ENCODE assay signal across 46 mouse cellular contexts in the genomic region with DNA sequence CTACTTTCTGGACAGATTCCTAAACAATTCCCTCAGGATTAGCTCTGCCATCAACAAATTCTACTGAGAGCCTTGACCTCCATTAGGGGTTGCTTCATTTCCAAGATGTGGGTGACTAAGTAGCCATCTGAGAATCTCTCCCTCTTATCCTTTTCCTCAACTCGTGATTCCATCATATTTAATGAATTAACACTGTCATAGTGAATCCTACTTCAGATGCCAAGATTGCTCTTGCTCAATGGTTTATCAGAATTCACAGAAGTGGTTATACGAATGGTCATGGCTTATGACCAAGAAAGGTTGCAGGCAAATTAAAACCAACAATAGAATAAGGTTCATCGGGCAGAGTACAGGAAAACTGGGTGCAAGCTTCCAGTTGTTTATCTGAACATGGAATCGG. TPM values are rescaled to one million over a fixed set of nuclear protein-coding genes. Genes with fewer than 3 reads are reported as not detected.
"Had no signal": no experiment of that assay in that cellular context is flagged by ENCODE, and none has a peak within 500 bp of the region (broad histone marks: within the 10 kb centered on the region; RNA-seq: fewer than 3 reads in every experiment).

No protein-coding gene starts in this region.

- H3K27ac ChIP-seq: left cerebral cortex, adult 2 months; limb, embryonic 12.5 days; limb, embryonic 13.5 days; limb, embryonic 15.5 days; liver, embryonic 12.5 days; liver, embryonic 13.5 days; liver, embryonic 14.5 days; liver, embryonic 15.5 days; lung, embryonic 15.5 days; macrophage; midbrain, embryonic 10.5 days; midbrain, embryonic 12.5 days; midbrain, embryonic 13.5 days; midbrain, embryonic 15.5 days had no signal

- H3K4me3 ChIP-seq: left cerebral cortex, adult 2 months; limb, embryonic 12.5 days; limb, embryonic 13.5 days; limb, embryonic 15.5 days; liver, embryonic 12.5 days; liver, embryonic 13.5 days; liver, embryonic 15.5 days; lung, embryonic 15.5 days; megakaryocyte, embryonic 14.5 days; midbrain, embryonic 10.5 days; midbrain, embryonic 12.5 days; midbrain, embryonic 13.5 days; midbrain, embryonic 15.5 days; myocyte had no signal

- H3K9ac ChIP-seq: limb, embryonic 12.5 days; limb, embryonic 13.5 days; limb, embryonic 15.5 days; liver, embryonic 12.5 days; liver, embryonic 13.5 days; liver, embryonic 14.5 days; liver, embryonic 15.5 days; liver, postnatal 0 days; lung, embryonic 14.5 days; lung, embryonic 15.5 days; midbrain, embryonic 12.5 days; midbrain, embryonic 13.5 days; midbrain, embryonic 15.5 days had no signal

- H3K4me2 ChIP-seq: limb, embryonic 12.5 days; limb, embryonic 13.5 days; limb, embryonic 15.5 days; liver, embryonic 12.5 days; liver, embryonic 13.5 days; liver, embryonic 15.5 days; lung, embryonic 14.5 days; lung, embryonic 15.5 days; midbrain, embryonic 11.5 days; midbrain, embryonic 12.5 days; midbrain, embryonic 13.5 days; midbrain, embryonic 15.5 days had no signal

- H3K9me3 ChIP-seq: limb, embryonic 12.5 days; limb, embryonic 13.5 days; limb, embryonic 15.5 days; liver, embryonic 12.5 days; liver, embryonic 13.5 days; liver, embryonic 15.5 days; lung, embryonic 15.5 days; midbrain, embryonic 10.5 days; midbrain, embryonic 12.5 days; midbrain, embryonic 13.5 days; midbrain, embryonic 15.5 days had no signal

- DNase-seq: left cerebral cortex, postnatal 4 days; liver; liver, embryonic 13.5 days; liver, postnatal 0 days; lung, adult 18-20 months; lung, adult 2 months; lung, embryonic 14.5 days; lung, postnatal 10 days; lung, postnatal 14 days; lung, postnatal 36 days; lung, postnatal 4 days; midbrain, embryonic 14.5 days had no signal

- H3K27me3 ChIP-seq: limb, embryonic 13.5 days; limb, embryonic 15.5 days had no signal

- ATAC-seq: liver, embryonic 12.5 days; liver, postnatal 0 days; lung, postnatal 0 days; midbrain, embryonic 13.5 days; midbrain, embryonic 15.5 days; midbrain, embryonic 16.5 days had no signal

- H3K36me3 ChIP-seq: limb, embryonic 12.5 days; limb, embryonic 13.5 days; limb, embryonic 15.5 days; liver, embryonic 12.5 days; liver, embryonic 13.5 days; liver, embryonic 15.5 days; lung, embryonic 15.5 days; midbrain, embryonic 10.5 days; midbrain, embryonic 12.5 days; midbrain, embryonic 13.5 days; midbrain, embryonic 15.5 days had no signal

RNA-seq across cellular contexts. Expression of a gene that starts 3.1 kb away (rescaled TPM):
- total RNA-seq: left cerebral cortex, adult 18-20 months; left cerebral cortex, adult 2 months; left cerebral cortex, adult 8-10 months; left cerebral cortex, postnatal 10 days; left cerebral cortex, postnatal 14 days; left cerebral cortex, postnatal 25 days; left cerebral cortex, postnatal 36 days; left cerebral cortex, postnatal 4 days; megakaryocyte progenitor cell, adult 5-6 weeks; megakaryocyte, adult 5-6 weeks; megakaryocyte-erythroid progenitor cell, adult 5-6 weeks; midbrain, postnatal 0 days; monocyte, adult 5-6 weeks had no signal
- polyA plus RNA-seq: limb, embryonic 11.5 days; limb, embryonic 14.5 days; limb, embryonic 15.5 days; liver, embryonic 12.5 days; liver, embryonic 13.5 days; liver, embryonic 14.5 days; liver, embryonic 15.5 days; liver, embryonic 16.5 days; liver, postnatal 0 days; lung, adult 2 months; lung, embryonic 14.5 days; lung, embryonic 15.5 days; lung, embryonic 16.5 days; lung, postnatal 0 days; macrophage; midbrain, embryonic 10.5 days; midbrain, embryonic 11.5 days; midbrain, embryonic 14.5 days; neural tube, embryonic 11.5 days had no signal

RNA-seq across cellular contexts. Expression of a gene that starts 3.2 kb away (rescaled TPM):
- total RNA-seq: left cerebral cortex, adult 18-20 months; left cerebral cortex, adult 2 months; left cerebral cortex, adult 8-10 months; left cerebral cortex, postnatal 10 days; left cerebral cortex, postnatal 14 days; left cerebral cortex, postnatal 25 days; left cerebral cortex, postnatal 36 days; left cerebral cortex, postnatal 4 days; megakaryocyte progenitor cell, adult 5-6 weeks; megakaryocyte, adult 5-6 weeks; megakaryocyte-erythroid progenitor cell, adult 5-6 weeks; midbrain, postnatal 0 days; monocyte, adult 5-6 weeks had no signal
- polyA plus RNA-seq: limb, embryonic 11.5 days; limb, embryonic 12.5 days; limb, embryonic 13.5 days; limb, embryonic 14.5 days; limb, embryonic 15.5 days; liver, embryonic 12.5 days; liver, embryonic 13.5 days; liver, embryonic 14.5 days; liver, embryonic 15.5 days; liver, embryonic 16.5 days; liver, postnatal 0 days; lung, adult 2 months; lung, embryonic 14.5 days; lung, embryonic 15.5 days; lung, embryonic 16.5 days; lung, postnatal 0 days; macrophage; midbrain, embryonic 10.5 days; midbrain, embryonic 11.5 days; midbrain, embryonic 14.5 days; midbrain, embryonic 15.5 days; myocyte; neural tube, embryonic 11.5 days had no signal

RNA-seq across cellular contexts. Expression of a gene that starts 4.4 kb away (rescaled TPM):
- total RNA-seq: left cerebral cortex, adult 18-20 months; left cerebral cortex, adult 2 months; left cerebral cortex, adult 8-10 months; left cerebral cortex, postnatal 10 days; left cerebral cortex, postnatal 14 days; left cerebral cortex, postnatal 25 days; left cerebral cortex, postnatal 36 days; left cerebral cortex, postnatal 4 days; megakaryocyte progenitor cell, adult 5-6 weeks; megakaryocyte, adult 5-6 weeks; megakaryocyte-erythroid progenitor cell, adult 5-6 weeks; midbrain, postnatal 0 days; monocyte, adult 5-6 weeks had no signal
- polyA plus RNA-seq: limb, embryonic 12.5 days; limb, embryonic 13.5 days; limb, embryonic 14.5 days; liver, embryonic 12.5 days; liver, embryonic 13.5 days; liver, embryonic 14.5 days; liver, embryonic 15.5 days; liver, embryonic 16.5 days; liver, postnatal 0 days; lung, adult 2 months; lung, embryonic 14.5 days; lung, embryonic 15.5 days; lung, embryonic 16.5 days; lung, postnatal 0 days; macrophage; midbrain, embryonic 11.5 days; midbrain, embryonic 12.5 days; midbrain, embryonic 13.5 days; midbrain, embryonic 14.5 days; midbrain, embryonic 16.5 days; midbrain, postnatal 0 days; myocyte had no signal

RNA-seq across cellular contexts. Expression of a gene that starts 4.5 kb away (rescaled TPM):
- polyA plus RNA-seq: macrophage had no signal
